Mouse (Mus musculus) small intestine, adult 2 months (tissue): Measurements from ENCODE around the gene Adam33.

Experiments used
- CTCF ChIP-seq: fragments of 200-500 bp; IDR thresholded peaks from 2 replicates; pipeline ENCODE4 v1.5.1; 2012; ENCODE audit warnings: low read depth, mild to moderate bottlenecking, control low read depth, inconsistent platforms, low read length, moderate library complexity, mixed read lengths; ENCODE audit not compliant: insufficient replicate concordance, insufficient read length; ENCODE audit errors: extremely low read depth
- POLR2A ChIP-seq: fragments of 200-500 bp; IDR thresholded peaks from 2 replicates; pipeline ENCODE4 v1.6.1; 2012; ENCODE audit warnings: low read depth, mild to moderate bottlenecking, control low read depth, inconsistent platforms, low read length, moderate library complexity

DNA sequence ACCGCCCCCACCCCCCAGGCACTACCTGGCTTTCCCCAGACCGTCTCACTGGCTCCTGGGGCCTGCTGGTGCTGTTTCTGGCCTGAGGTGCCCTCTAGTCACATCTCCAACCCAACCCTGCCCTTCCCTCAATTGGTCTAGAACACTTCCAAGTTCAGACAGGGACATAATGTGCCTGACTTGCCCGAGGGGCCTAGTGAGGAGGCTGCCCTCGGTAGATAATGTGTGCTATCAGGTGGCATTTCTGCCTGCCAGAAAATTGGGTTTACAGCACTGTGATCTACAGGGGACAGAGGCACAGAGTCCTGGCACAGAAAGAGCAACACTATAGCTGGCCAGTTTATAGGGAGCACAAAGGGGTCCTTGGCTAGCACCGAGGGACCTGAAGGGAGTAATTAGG lies 11.6 kb downstream of the Adam33 start:
- TF ChIP-seq CTCF, result no peak
- no peak for TF ChIP-seq POLR2A
